Mouse (Mus musculus) liver, postnatal 0 days (tissue): ENCODE measurements around the gene Iars2.

Source experiments
- CTCF ChIP-seq: sonication (generic); IDR thresholded peaks from 2 replicates; pipeline ENCODE4 v1.5.1; 2016; ENCODE audit warnings: antibody characterized with exemption, low read depth
- EP300 ChIP-seq: IDR thresholded peaks from 2 replicates; pipeline ENCODE4 v1.6.1; 2016; ENCODE audit warnings: antibody characterized with exemption, low read depth, mild to moderate bottlenecking

- no peak for TF ChIP-seq CTCF
- TF ChIP-seq EP300 = no peak
Observed at GRCm38 (mm10) chr1:185334136-185334535, 4.9 kb upstream of the Iars2 start.
